ENCODE assay signal across 19 mouse cellular contexts in genomic region chr11:101807266-101807665, GRCm38 (mm10). TPM values are rescaled to one million over a fixed set of nuclear protein-coding genes. Genes with fewer than 3 reads are reported as not detected.
A peak's percentile ranks its signal among the peaks of the same experiment; 100 is the strongest.
DNase-seq lines count a peak whose midpoint lies in the region; ATAC-seq lines count a peak whose summit lies in the region.
"Had no signal": no experiment of that assay in that cellular context is flagged by ENCODE, and none has a peak within 500 bp of the region (broad histone marks: within the 10 kb centered on the region; RNA-seq: fewer than 3 reads in every experiment).

No protein-coding gene starts in this region.

- peak; percentile 31 to 68 for DNase-seq in frontal cortex, adult 2 months (ENCODE audit: extremely low spot score in 1 of 2, low spot score in 1 of 2)
- DNase-seq in frontal cortex, postnatal 10 days (ENCODE audit: low spot score in 2 of 2): no peak
- DNase-seq in right cerebral cortex, postnatal 25 days: peak; percentile 41
- no peak for DNase-seq in right cerebral cortex, postnatal 10 days (ENCODE audit: low spot score in 2 of 2)
- DNase-seq in brain, adult 2 months (ENCODE audit: low read depth, low spot score): peak; percentile 85
- DNase-seq in lung, postnatal 14 days: no peak
- DNase-seq in cerebellum, adult 11-12 months: no peak
- DNase-seq: adrenal gland, postnatal 10 days; cerebellum, adult 18-20 months; gastrocnemius, postnatal 36 days; layer of hippocampus, postnatal 36 days had no signal

- ATAC-seq in intestine, embryonic 16.5 days: no peak
- ATAC-seq: forebrain, embryonic 14.5 days; midbrain, embryonic 13.5 days had no signal

- no peaks in the 10 kb centered on the region for H3K4me1 ChIP-seq in intestine, embryonic 16.5 days (ENCODE audit: control insufficient read depth, insufficient read depth, low read length)
- H3K4me1 ChIP-seq: hindbrain, embryonic 12.5 days; midbrain, embryonic 13.5 days had no signal

- 84% methylated on average over 10 of the region's 10 CpGs for whole genome bisulfite sequencing in intestine, embryonic 16.5 days

- H3K4me2 ChIP-seq in intestine, embryonic 16.5 days (ENCODE audit: low read depth, low read length): no peak overlapping the region
- H3K4me2 ChIP-seq: hindbrain, embryonic 12.5 days; midbrain, embryonic 13.5 days had no signal

- no peaks in the 10 kb centered on the region for H3K36me3 ChIP-seq in intestine, embryonic 16.5 days (ENCODE audit: control insufficient read depth, insufficient read depth, low read length)
- H3K36me3 ChIP-seq: G1E; hindbrain, embryonic 12.5 days; limb, embryonic 13.5 days; midbrain, embryonic 13.5 days had no signal

- H3K4me3 ChIP-seq in intestine, embryonic 16.5 days (ENCODE audit: low read length): no peak overlapping the region
- H3K4me3 ChIP-seq: hindbrain, embryonic 12.5 days; limb, embryonic 13.5 days; midbrain, embryonic 13.5 days had no signal

- no peak overlapping the region for H3K27ac ChIP-seq in intestine, embryonic 16.5 days (ENCODE audit: low read length)
- H3K27ac ChIP-seq: hindbrain, embryonic 12.5 days; limb, embryonic 13.5 days; liver, embryonic 14.5 days; midbrain, embryonic 13.5 days; stomach, postnatal 0 days had no signal

- 0 out of 2 replicates have a peak, but pooled peaks cover 2% of the 10 kb centered on the region for H3K9me3 ChIP-seq in intestine, embryonic 16.5 days (ENCODE audit: control insufficient read depth, low read length)
- H3K9me3 ChIP-seq: G1E; hindbrain, embryonic 12.5 days; midbrain, embryonic 13.5 days had no signal

- 0 out of 2 replicates have a peak, but pooled peaks cover 2% of the 10 kb centered on the region for H3K27me3 ChIP-seq in intestine, embryonic 16.5 days (replicated peaks; ENCODE audit: control insufficient read depth, insufficient read depth, low read length)

- no peak overlapping the region for H3K9ac ChIP-seq in intestine, embryonic 16.5 days (ENCODE audit: low read depth, low read length)
- H3K9ac ChIP-seq: hindbrain, embryonic 12.5 days; limb, embryonic 13.5 days; liver, embryonic 14.5 days; midbrain, embryonic 13.5 days had no signal

RNA-seq across cellular contexts. Expression of gene Etv4, which starts 22.1 kb away (rescaled TPM):
- 20.7 and 21.5 TPM in 2 replicates for polyA plus RNA-seq in frontal cortex, adult 2 months (2012; rRNA removed)
- 3.8 and 4.8 TPM in 2 replicates for polyA plus RNA-seq in intestine, embryonic 16.5 days (2015; fragmentation: Nextera tagmentation; extraction: Ambion mirVana)

Comparison
In these comparisons a context has a peak if more than half of its experiments do, and no peak if none do; other contexts are left out.
1. DNase-seq: peak in frontal cortex, adult 2 months (2 of 2), right cerebral cortex, postnatal 25 days (single experiment) and brain, adult 2 months (single experiment); none in frontal cortex, postnatal 10 days (0 of 2), right cerebral cortex, postnatal 10 days (0 of 2), lung, postnatal 14 days (single experiment) and cerebellum, adult 11-12 months (single experiment).